In the genomic region with DNA sequence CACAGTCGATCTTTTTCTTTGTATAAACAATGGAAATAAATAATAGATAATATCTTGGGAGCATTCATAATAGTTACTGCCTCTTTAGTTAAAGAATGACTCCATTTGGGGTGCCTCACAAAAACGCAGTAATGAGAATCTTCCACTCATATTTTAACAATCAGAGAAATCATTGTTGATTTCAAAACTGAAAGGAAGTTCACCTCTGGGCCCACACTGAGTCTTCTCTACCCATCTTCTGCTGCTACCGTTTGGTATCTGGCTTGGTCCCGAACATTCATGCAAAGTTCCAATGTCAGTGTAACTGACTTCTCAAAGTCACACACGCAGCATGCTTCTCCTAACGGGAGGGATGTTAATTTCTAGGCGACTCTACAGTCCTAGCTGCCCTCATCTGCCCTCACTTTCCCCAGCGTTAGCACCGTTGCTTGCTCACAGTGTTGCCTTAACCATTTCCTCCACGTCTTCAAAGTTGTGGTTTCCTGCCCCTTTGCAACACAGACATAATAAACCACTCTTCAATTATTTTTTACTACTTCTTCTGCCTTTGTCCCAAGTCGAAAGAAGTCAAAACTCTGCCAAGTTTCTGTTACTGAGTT, we compare ENCODE assay signal across 14 mouse cellular contexts. TPM values are rescaled to one million over a fixed set of nuclear protein-coding genes. Genes with fewer than 3 reads are reported as not detected.
DNase-seq lines count a peak whose midpoint lies in the region; ATAC-seq and TF ChIP-seq lines count a peak whose summit lies in the region.
"Had no signal": no experiment of that assay in that cellular context is flagged by ENCODE, and none has a peak within 500 bp of the region (broad histone marks: within the 10 kb centered on the region; RNA-seq: fewer than 3 reads in every experiment).

No protein-coding gene starts in this region.

- H3K4me3 ChIP-seq in liver, postnatal 0 days (ENCODE audit: low read depth, low read length) = no peak overlapping the region
- no peak overlapping the region for H3K4me3 ChIP-seq in liver, embryonic 12.5 days
- peak overlapping the region in 2 of 3 experiments; percentile 4 to 22 for H3K4me3 ChIP-seq in CH12.LX (replicated peaks in 1 of 3; ENCODE audit: low read depth in 2 of 3, low read length in 2 of 3, poor library complexity in 1 of 3)
- H3K4me3 ChIP-seq: erythroblast, embryonic 14.5 days had no signal

- no peak for TF ChIP-seq RAD21 in CH12.LX (IDR thresholded peaks at IDR 0.05; ENCODE audit: low read depth, low read length)

- peak overlapping the region; percentile 40; the same call in 1 of the 2 replicates for H3K4me2 ChIP-seq in liver, postnatal 0 days (ENCODE audit: low read depth, low read length)
- no peak overlapping the region for H3K4me2 ChIP-seq in liver, embryonic 12.5 days
- peak overlapping the region; percentile 91 for H3K4me2 ChIP-seq in CH12.LX (ENCODE audit: insufficient read depth, low read depth, poor library complexity, severe bottlenecking)

- ATAC-seq in liver, postnatal 0 days = no peak
- ATAC-seq in liver, embryonic 12.5 days = no peak
- peak; percentile 84 for ATAC-seq in megakaryocyte progenitor cell, adult 5-6 weeks (replicated peaks; ENCODE audit: poor library complexity)
- ATAC-seq: midbrain, embryonic 16.5 days had no signal

- no peak overlapping the region for H3K9ac ChIP-seq in liver, postnatal 0 days (replicated peaks)
- no peak overlapping the region for H3K9ac ChIP-seq in liver, embryonic 12.5 days
- H3K9ac ChIP-seq in CH12.LX (ENCODE audit: insufficient read depth, low read depth) = peak overlapping the region; percentile 17; the same call in 1 of the 2 replicates

- intact Hi-C loops in gastrocnemius, postnatal 14 days (cut with DNase I; ENCODE audit: low total_unique reads) = no loop called here

- peak overlapping the region; percentile 49; the same call in 1 of the 2 replicates for H3K27ac ChIP-seq in liver, postnatal 0 days (ENCODE audit: low read depth)
- H3K27ac ChIP-seq in liver, embryonic 12.5 days = no peak overlapping the region
- no peak overlapping the region for H3K27ac ChIP-seq in CH12.LX (ENCODE audit: insufficient read depth, low read depth)

- dilution Hi-C loops in CH12.LX (cut with MboI; ENCODE audit: extremely low pct_ligation_motif_present, extremely low pct_unique_long_range_greater_than_20kb, low sequenced_read_pairs) = no loop called here

- 31% methylated on average over 11 of the region's 11 CpGs for WGBS in liver, postnatal 0 days (ENCODE audit: insufficient replicate concordance)
- 25% methylated on average over 11 of the region's 11 CpGs for WGBS in liver, embryonic 12.5 days (ENCODE audit: insufficient replicate concordance)

- no peaks in the 10 kb centered on the region for H3K4me1 ChIP-seq in liver, postnatal 0 days (ENCODE audit: insufficient read depth)
- H3K4me1 ChIP-seq in liver, embryonic 12.5 days = no peaks in the 10 kb centered on the region
- peaks cover 3 to 48% of the 10 kb centered on the region in 2 experiments; a peak in 3 of 4 replicates for H3K4me1 ChIP-seq in CH12.LX (ENCODE audit: control insufficient read depth in 1 of 2, insufficient read depth in 2 of 2)

- no peaks in the 10 kb centered on the region for H3K79me2 ChIP-seq in CH12.LX (replicated peaks; ENCODE audit: control insufficient read depth, extremely low read depth, insufficient read depth, poor library complexity, severe bottlenecking)

- TF ChIP-seq EP300 in liver, postnatal 0 days (IDR thresholded peaks at IDR 0.05; ENCODE audit: low read depth) = no peak
- no peak for TF ChIP-seq EP300 in CH12.LX (IDR thresholded peaks at IDR 0.05; ENCODE audit: low read length)

- H3K9me3 ChIP-seq in liver, postnatal 0 days (ENCODE audit: low read length) = no peaks in the 10 kb centered on the region
- no peaks in the 10 kb centered on the region for H3K9me3 ChIP-seq in liver, embryonic 12.5 days (replicated peaks)
- no peaks in the 10 kb centered on the region for H3K9me3 ChIP-seq in CH12.LX (replicated peaks; ENCODE audit: low read length)

- no peak for TF ChIP-seq POLR2A in CH12.LX (IDR thresholded peaks at IDR 0.05; ENCODE audit: low read depth, low read length)

- no peaks in the 10 kb centered on the region for H3K36me3 ChIP-seq in liver, postnatal 0 days (replicated peaks; ENCODE audit: insufficient read depth, low read length)
- no peaks in the 10 kb centered on the region for H3K36me3 ChIP-seq in liver, embryonic 12.5 days
- no peaks in the 10 kb centered on the region for H3K36me3 ChIP-seq in CH12.LX (replicated peaks in 1 of 2; ENCODE audit: control insufficient read depth in 1 of 2, insufficient read depth in 1 of 2, low read length in 1 of 2)

- H3K27me3 ChIP-seq in liver, postnatal 0 days (ENCODE audit: insufficient read depth, low read length) = no peaks in the 10 kb centered on the region
- no peaks in the 10 kb centered on the region for H3K27me3 ChIP-seq in liver, embryonic 12.5 days (replicated peaks)
- no peaks in the 10 kb centered on the region for H3K27me3 ChIP-seq in CH12.LX (replicated peaks)

- in situ Hi-C loops in CH12.LX (cut with MboI; ENCODE audit: low pct_ligation_motif_present, low pct_unique_long_range_greater_than_20kb, low sequenced_read_pairs) = no loop called here

- TF ChIP-seq CTCF in liver, postnatal 0 days (IDR thresholded peaks at IDR 0.05; ENCODE audit: low read depth) = no peak
- no peak for TF ChIP-seq CTCF in CH12.LX (conservative IDR thresholded peaks at IDR 0.05 in 1 of 2, IDR thresholded peaks at IDR 0.05 in 1 of 2; ENCODE audit: low read depth in 2 of 2, low read length in 2 of 2)

- DNase-seq in liver, postnatal 0 days = no peak
- no peak for DNase-seq in CH12.LX (ENCODE audit: extremely low read depth)
- peak; percentile 61 for DNase-seq in thymus, postnatal 14 days
- DNase-seq in gastrocnemius, postnatal 25 days = no peak
- no peak for DNase-seq in layer of hippocampus, postnatal 25 days (ENCODE audit: extremely low spot score in 1 of 2, low spot score in 1 of 2)
- no peak for DNase-seq in gastrocnemius, postnatal 14 days
- DNase-seq: lung, adult 18-20 months had no signal

TF ChIP-seq in CH12.LX, 34 proteins besides CTCF, POLR2A, EP300 and RAD21:
- TF ChIP-seq ZMIZ1 (IDR thresholded peaks at IDR 0.05; ENCODE audit: low read depth, low read length) = no peak
- TF ChIP-seq SMC3 (IDR thresholded peaks at IDR 0.05; ENCODE audit: low read depth, low read length) = no peak
- TF ChIP-seq RCOR1 (conservative IDR thresholded peaks at IDR 0.05; ENCODE audit: low read depth, low read length) = no peak
- no peak for TF ChIP-seq TBP (conservative IDR thresholded peaks at IDR 0.05; ENCODE audit: low read depth, low read length)
- no peak for TF ChIP-seq MAX (IDR thresholded peaks at IDR 0.05; ENCODE audit: low read length)
- no peak for TF ChIP-seq MYC (IDR thresholded peaks at IDR 0.05; ENCODE audit: low read depth, low read length)
- TF ChIP-seq POLR2AphosphoS2 (IDR thresholded peaks at IDR 0.05; ENCODE audit: low read depth, low read length) = no peak

RNA-seq across cellular contexts. Expression of gene Xcl1, which starts 24.6 kb away (rescaled TPM):
- polyA plus RNA-seq in liver, postnatal 0 days (2015; fragmentation: Nextera tagmentation; extraction: Ambion mirVana) = 0.67 and 0.83 TPM in 2 replicates
- not detected in 2 replicates for polyA plus RNA-seq in liver, embryonic 12.5 days (2016; fragmentation: Nextera tagmentation; extraction: Ambion mirVana)
- total RNA-seq in CH12.LX (2012; rRNA removed) = 0.68 and 1.6 TPM in 2 replicates
- 1.5 TPM in 1 of 2 replicates, not detected in the other for total RNA-seq in CH12.LX (2014; rRNA removed)
- 0.46 TPM in 1 of 2 replicates, not detected in the other for polyA plus RNA-seq in CH12.LX (2012; ENCODE audit: insufficient read length, low read depth)
- total RNA-seq in megakaryocyte progenitor cell, adult 5-6 weeks (2015) = 0.52 and 0.66 TPM in 2 replicates
- 1.6 TPM in 1 of 2 replicates, not detected in the other for total RNA-seq in megakaryocyte progenitor cell, adult 5-6 weeks (2017)
- total RNA-seq in gastrocnemius, postnatal 25 days (2021) = not detected
- not detected for total RNA-seq in layer of hippocampus, postnatal 25 days (2021)
- not detected for total RNA-seq in gastrocnemius, postnatal 14 days (2021)
- total RNA-seq: ES-E14; left cerebral cortex, postnatal 10 days had no signal
- polyA plus RNA-seq: erythroblast, embryonic 14.5 days; heart, embryonic 14.5 days; midbrain, embryonic 16.5 days had no signal

Comparison
In these comparisons a context has a peak if more than half of its experiments do, and no peak if none do; other contexts are left out.
1. H3K4me3 ChIP-seq: peak in CH12.LX (2 of 3); none in liver, postnatal 0 days (single experiment) and liver, embryonic 12.5 days (single experiment).